Mouse (Mus musculus) hindbrain, embryonic 13.5 days (tissue): Measurements from ENCODE around the gene Nbeal2. TPM values are rescaled to one million over a fixed set of nuclear protein-coding genes. Genes with fewer than 3 reads are reported as not detected.

ENCODE experiments used
- ATAC-seq: fragments of 200-750 bp; cut with Nextera tagmentation; 2 replicates; pipeline ENCODE4 v1.8.0; 2017; ENCODE audit warnings: moderate TSS enrichment; ENCODE audit not compliant: low FRiP score
- H3K27ac ChIP-seq: fragments of 300-500 bp; sonication (generic); 2 replicates; pipeline ENCODE4 v1.5.1; 2015; ENCODE audit warnings: inconsistent platforms, mild to moderate bottlenecking, moderate library complexity
- H3K27me3 ChIP-seq: fragments of 300-500 bp; sonication (generic); 2 replicates; pipeline ENCODE4 v1.6.1; 2015; ENCODE audit warnings: mild to moderate bottlenecking, inconsistent platforms
- H3K36me3 ChIP-seq: fragments of 300-500 bp; sonication (generic); 2 replicates; pipeline ENCODE4 v1.6.1; 2015; ENCODE audit warnings: mild to moderate bottlenecking, inconsistent platforms
- H3K4me1 ChIP-seq: fragments of 300-500 bp; sonication (generic); replicated peaks from 2 replicates; pipeline ENCODE4 v1.6.1; 2015; ENCODE audit warnings: inconsistent platforms
- H3K4me2 ChIP-seq: fragments of 300-500 bp; sonication (generic); 2 replicates; pipeline ENCODE4 v1.6.1; 2015; ENCODE audit warnings: inconsistent platforms, mild to moderate bottlenecking, moderate library complexity
- H3K4me3 ChIP-seq: fragments of 300-500 bp; sonication (generic); 2 replicates; pipeline ENCODE4 v1.5.1; 2015; ENCODE audit warnings: mild to moderate bottlenecking, inconsistent platforms
- H3K9ac ChIP-seq: fragments of 300-500 bp; sonication (generic); 2 replicates; pipeline ENCODE4 v1.6.1; 2015; ENCODE audit warnings: mild to moderate bottlenecking, inconsistent platforms
- H3K9me3 ChIP-seq: fragments of 300-500 bp; sonication (generic); 2 replicates; pipeline ENCODE4 v1.6.1; 2016; ENCODE audit warnings: inconsistent platforms
- WGBS: fragments of 180-500 bp; shearing (Covaris S2); methylation state at CpG from one replicate; pipeline ENCODE4 v1.1.7; 2015; 5-methylcytosine and 5-hydroxymethylcytosine counted together
- microRNA-seq: library from miRNA; unstranded; fragments of <30 nt; microRNA quantifications from one replicate; pipeline ENCODE4, GENCODE M21; 2016
- polyA plus RNA-seq: library from polyadenylated mRNA; unstranded; fragments of >200 nt; fragmentation: Nextera tagmentation; extraction: Ambion mirVana; gene quantifications from 2 replicates; pipeline ENCODE4 v1.2.1, GENCODE M21; 2015

The Nbeal2 gene
- polyA plus RNA-seq, 1 experiment from 2014 or later = 2.4 TPM

GRCm38 (mm10) chr9:110620180-110620579 lies 33.8 kb downstream of the Nbeal2 start:
- WGBS = 92% methylated on average over 7 of the region's 7 CpGs
- no peak overlapping the region for H3K9ac ChIP-seq
- H3K27me3 ChIP-seq = no peaks in the 10 kb centered on the region
- H3K36me3 ChIP-seq = peaks cover 67% of the 10 kb centered on the region
- no peak overlapping the region for H3K4me2 ChIP-seq
- no peak overlapping the region for H3K4me3 ChIP-seq
- no peak for ATAC-seq
- peaks cover 23% of the 10 kb centered on the region for H3K4me1 ChIP-seq
- no peak overlapping the region for H3K27ac ChIP-seq
- H3K9me3 ChIP-seq = no peaks in the 10 kb centered on the region

- no peaks in the 10 kb centered on the region for H3K9me3 ChIP-seq
- ATAC-seq = no peak
- no peaks in the 10 kb centered on the region; the same call in 1 of the 2 replicates for H3K4me1 ChIP-seq
- H3K36me3 ChIP-seq = peaks cover 76% of the 10 kb centered on the region
- H3K27ac ChIP-seq = no peak overlapping the region
- no peak overlapping the region for H3K4me2 ChIP-seq
- H3K4me3 ChIP-seq = no peak overlapping the region
- no peak overlapping the region for H3K9ac ChIP-seq
- WGBS = 85% methylated on average over 3 of the region's 3 CpGs
- no peaks in the 10 kb centered on the region for H3K27me3 ChIP-seq
Measured at GRCm38 (mm10) chr9:110617081-110617480, 36.9 kb downstream of the Nbeal2 start.

- Histone ChIP-seq H3K27me3 (no peaks in the 10 kb centered on the region), H3K4me3 (no peak overlapping the region), H3K4me2 (no peak overlapping the region), H3K9me3 (no peaks in the 10 kb centered on the region), H3K4me1 (no peaks in the 10 kb centered on the region), H3K36me3 (peaks cover 48% of the 10 kb centered on the region), H3K27ac (no peak overlapping the region), H3K9ac (no peak overlapping the region)
- WGBS = 88% methylated on average over 3 of the region's 3 CpGs
- no peak for ATAC-seq
Measured at GRCm38 (mm10) chr9:110611471-110611870, 42.5 kb downstream of the Nbeal2 start.

- Histone ChIP-seq H3K4me2 (no peak overlapping the region), H3K4me3 (no peak overlapping the region), H3K9me3 (no peaks in the 10 kb centered on the region), H3K9ac (no peak overlapping the region), H3K36me3 (peaks cover 13% of the 10 kb centered on the region), H3K27ac (no peak overlapping the region), H3K4me1 (no peaks in the 10 kb centered on the region), H3K27me3 (no peaks in the 10 kb centered on the region)
- no peak for ATAC-seq
- 94% methylated on average over 1 of the region's 1 CpGs for WGBS
Measured at GRCm38 (mm10) chr9:110583521-110583920, 70.4 kb downstream of the Nbeal2 start.

GRCm38 (mm10) chr9:110582161-110582560 lies 71.8 kb downstream of the Nbeal2 start:
- no peak overlapping the region for H3K27ac ChIP-seq
- WGBS = 88% methylated on average over 2 of the region's 2 CpGs
- no peak overlapping the region for H3K4me3 ChIP-seq
- peaks cover 18% of the 10 kb centered on the region for H3K36me3 ChIP-seq
- H3K4me2 ChIP-seq = no peak overlapping the region
- H3K9ac ChIP-seq = no peak overlapping the region
- H3K9me3 ChIP-seq = no peaks in the 10 kb centered on the region
- no peaks in the 10 kb centered on the region for H3K4me1 ChIP-seq
- ATAC-seq = no peak
- no peaks in the 10 kb centered on the region for H3K27me3 ChIP-seq

Small RNA genes lying within 50 kb of the gene (microRNA-seq; reads per million reads assigned to microRNA genes)
- gene Mir8107 = not detected

Other genes with a start within 250 kb of the Nbeal2 start
- 23.4 and 25.2 TPM in 2 replicates for gene Ptpn23, start 245.9 kb downstream of the Nbeal2 start, polyA plus RNA-seq
- 1.4 and 2.8 TPM in 2 replicates for gene Ngp, start 234.4 kb downstream of the Nbeal2 start, polyA plus RNA-seq
- gene Klhl18, start 177.5 kb downstream of the Nbeal2 start, polyA plus RNA-seq = 16.4 and 17.1 TPM in 2 replicates
- 3.0 and 6.2 TPM in 2 replicates for gene Kif9, start 177.2 kb downstream of the Nbeal2 start, polyA plus RNA-seq
- 37.9 and 40.3 TPM in 2 replicates for gene Setd2, start 121.6 kb downstream of the Nbeal2 start, polyA plus RNA-seq
- gene Nradd, start 29.7 kb downstream of the Nbeal2 start, polyA plus RNA-seq = 34.9 and 38.0 TPM in 2 replicates
- 122 TPM in 2 replicates for gene Ccdc12, start 2.3 kb upstream of the Nbeal2 start, polyA plus RNA-seq
- gene Myl3, start 87.7 kb upstream of the Nbeal2 start, polyA plus RNA-seq = 1.4 and 3.8 TPM in 2 replicates
- gene Pth1r, start 93.0 kb upstream of the Nbeal2 start, polyA plus RNA-seq = 13.7 and 13.8 TPM in 2 replicates
- not detected in 2 replicates for gene Prss42, start 144.0 kb upstream of the Nbeal2 start, polyA plus RNA-seq
- gene Prss44, start 159.8 kb upstream of the Nbeal2 start, polyA plus RNA-seq = not detected in 2 replicates
- not detected in 2 replicates for gene Prss43, start 172.5 kb upstream of the Nbeal2 start, polyA plus RNA-seq
- not detected in 2 replicates for gene Prss45, start 180.4 kb upstream of the Nbeal2 start, polyA plus RNA-seq
- not detected in 2 replicates for gene Prss46, start 190.3 kb upstream of the Nbeal2 start, polyA plus RNA-seq
- 0.18 and 0.19 TPM in 2 replicates for gene Prss50, start 203.8 kb upstream of the Nbeal2 start, polyA plus RNA-seq
- gene Als2cl, start 225.7 kb upstream of the Nbeal2 start, polyA plus RNA-seq = 0.90 and 1.5 TPM in 2 replicates
- 1.2 and 1.4 TPM in 2 replicates for gene Tmie, start 226.0 kb upstream of the Nbeal2 start, polyA plus RNA-seq